Mouse (Mus musculus) lung, embryonic 14.5 days (tissue): ENCODE results near the gene Hormad2. TPM values are rescaled to one million over a fixed set of nuclear protein-coding genes. Genes with fewer than 3 reads are reported as not detected.

Source experiments
- ATAC-seq: fragments of 200-750 bp; cut with Nextera tagmentation; 2 replicates; pipeline ENCODE4 v1.8.0; 2017; ENCODE audit warnings: mild to moderate bottlenecking, moderate TSS enrichment, moderate library complexity; ENCODE audit not compliant: insufficient read depth
- DNase-seq: peaks from one replicate; pipeline ENCODE4 v3.0.0-alpha.2; 2015
- H3K27ac ChIP-seq: fragments of 300-500 bp; sonication (generic); 2 replicates; pipeline ENCODE4 v1.5.1; 2014; ENCODE audit warnings: low read depth, mild to moderate bottlenecking, moderate library complexity
- H3K27me3 ChIP-seq: fragments of 300-500 bp; sonication (generic); 2 replicates; pipeline ENCODE4 v1.6.1; 2014; ENCODE audit warnings: low read length, control low read depth; ENCODE audit not compliant: insufficient read depth
- H3K36me3 ChIP-seq: fragments of 300-500 bp; sonication (generic); 2 replicates; pipeline ENCODE4 v1.6.1; 2014; ENCODE audit warnings: control low read depth; ENCODE audit not compliant: insufficient read depth
- H3K4me1 ChIP-seq: fragments of 300-500 bp; sonication (generic); 2 replicates; pipeline ENCODE4 v1.6.1; 2014; ENCODE audit warnings: antibody characterized with exemption, control low read depth; ENCODE audit not compliant: insufficient read depth
- H3K4me2 ChIP-seq: fragments of 300-500 bp; sonication (generic); 2 replicates; pipeline ENCODE4 v1.6.1; 2014; ENCODE audit warnings: mild to moderate bottlenecking
- H3K4me3 ChIP-seq: fragments of 300-500 bp; sonication (generic); 2 replicates; pipeline ENCODE4 v1.5.1; 2014; ENCODE audit warnings: low read depth, low read length
- H3K9ac ChIP-seq: fragments of 300-500 bp; sonication (generic); 2 replicates; pipeline ENCODE4 v1.6.1; 2014
- H3K9me3 ChIP-seq: fragments of 300-500 bp; sonication (generic); 2 replicates; pipeline ENCODE4 v1.6.1; 2016; ENCODE audit warnings: low read depth, low read length, control low read depth
- CTCF ChIP-seq: IDR thresholded peaks from 2 replicates; pipeline ENCODE4 v1.5.1; 2016; ENCODE audit warnings: antibody characterized with exemption, low read depth
- WGBS: fragments of 180-500 bp; shearing (Covaris S2); extraction: QIAGEN DNeasy Blood & Tissue Kit; methylation state at CpG from one replicate; pipeline ENCODE4 v1.1.7; 2014; 5-methylcytosine and 5-hydroxymethylcytosine counted together
- polyA plus RNA-seq: library from polyadenylated mRNA; unstranded; fragments of >200 nt; fragmentation: Nextera tagmentation; extraction: Ambion mirVana; gene quantifications from 2 replicates; pipeline ENCODE4 v1.2.1, GENCODE M21; 2014

Hormad2 gene
- polyA plus RNA-seq, 1 experiment from 2014 or later: 0.09 TPM

- WGBS: 48% methylated on average over 7 of the region's 7 CpGs
- Histone ChIP-seq H3K27ac (no peak overlapping the region), H3K27me3 (no peaks in the 10 kb centered on the region), H3K4me2 (no peak overlapping the region), H3K9me3 (no peaks in the 10 kb centered on the region), H3K4me3 (no peak overlapping the region), H3K9ac (no peak overlapping the region), H3K4me1 (no peaks in the 10 kb centered on the region), H3K36me3 (no peaks in the 10 kb centered on the region)
- TF ChIP-seq CTCF: no peak
- DNase-seq (no peak), ATAC-seq (no peak)
These were observed 98.9 kb downstream of the Hormad2 start for GRCm38 (mm10) chr11:4342027-4342426.

GRCm38 (mm10) chr11:4340109-4340779 lies 100.7 kb downstream of the Hormad2 start:
- H3K9ac ChIP-seq: no peak overlapping the region
- no peak overlapping the region for H3K4me2 ChIP-seq
- ATAC-seq: no peak
- H3K27me3 ChIP-seq: no peaks in the 10 kb centered on the region
- H3K4me3 ChIP-seq: no peak overlapping the region
- H3K27ac ChIP-seq: no peak overlapping the region
- WGBS: 53% methylated on average over 9 of the region's 9 CpGs
- no peaks in the 10 kb centered on the region for H3K9me3 ChIP-seq
- peak; percentile 68 for DNase-seq
- H3K4me1 ChIP-seq: no peaks in the 10 kb centered on the region
- no peaks in the 10 kb centered on the region for H3K36me3 ChIP-seq
- TF ChIP-seq CTCF: no peak

GRCm38 (mm10) chr11:4339275-4339674 lies 101.6 kb downstream of the Hormad2 start:
- DNase-seq: no peak
- no peak for ATAC-seq
- Histone ChIP-seq H3K27ac (no peak overlapping the region), H3K27me3 (no peaks in the 10 kb centered on the region), H3K9me3 (no peaks in the 10 kb centered on the region), H3K4me3 (no peak overlapping the region), H3K36me3 (no peaks in the 10 kb centered on the region), H3K4me2 (no peak overlapping the region), H3K4me1 (no peaks in the 10 kb centered on the region), H3K9ac (no peak overlapping the region)
- WGBS: 90% methylated on average over 1 of the region's 1 CpGs
- TF ChIP-seq CTCF: no peak

GRCm38 (mm10) chr11:4336693-4337283 lies 104.1 kb downstream of the Hormad2 start:
- H3K9ac ChIP-seq: no peak overlapping the region
- no peaks in the 10 kb centered on the region for H3K9me3 ChIP-seq
- H3K27me3 ChIP-seq: no peaks in the 10 kb centered on the region
- H3K4me3 ChIP-seq: no peak overlapping the region
- no peak for ATAC-seq
- 77% methylated on average over 8 of the region's 8 CpGs for WGBS
- DNase-seq: no peak
- no peaks in the 10 kb centered on the region for H3K4me1 ChIP-seq
- H3K4me2 ChIP-seq: no peak overlapping the region
- no peak for TF ChIP-seq CTCF
- H3K27ac ChIP-seq: no peak overlapping the region
- no peaks in the 10 kb centered on the region for H3K36me3 ChIP-seq

GRCm38 (mm10) chr11:4335810-4336692 lies 104.9 kb downstream of the Hormad2 start:
- Histone ChIP-seq H3K36me3 (no peaks in the 10 kb centered on the region), H3K27me3 (no peaks in the 10 kb centered on the region), H3K4me1 (no peaks in the 10 kb centered on the region), H3K9ac (no peak overlapping the region), H3K4me3 (no peak overlapping the region), H3K27ac (no peak overlapping the region), H3K4me2 (no peak overlapping the region), H3K9me3 (no peaks in the 10 kb centered on the region)
- WGBS: 46% methylated on average over 10 of the region's 10 CpGs
- TF ChIP-seq CTCF: no peak
- ATAC-seq (no peak), DNase-seq (no peak)

- H3K4me1 ChIP-seq: no peaks in the 10 kb centered on the region
- H3K27ac ChIP-seq: no peak overlapping the region
- no peak overlapping the region for H3K4me2 ChIP-seq
- no peak overlapping the region for H3K9ac ChIP-seq
- no peak for TF ChIP-seq CTCF
- H3K36me3 ChIP-seq: no peaks in the 10 kb centered on the region
- no peaks in the 10 kb centered on the region for H3K9me3 ChIP-seq
- H3K27me3 ChIP-seq: no peaks in the 10 kb centered on the region
- no peak for ATAC-seq
- DNase-seq: no peak
- 88% methylated on average over 2 of the region's 2 CpGs for WGBS
- no peak overlapping the region for H3K4me3 ChIP-seq
These were observed 107.9 kb downstream of the Hormad2 start for GRCm38 (mm10) chr11:4332961-4333360.

- H3K36me3 ChIP-seq: no peaks in the 10 kb centered on the region
- H3K4me1 ChIP-seq: no peaks in the 10 kb centered on the region
- DNase-seq (no peak), ATAC-seq (no peak)
- 63% methylated on average over 3 of the region's 3 CpGs for WGBS
- no peak for TF ChIP-seq CTCF
- no peak overlapping the region for H3K4me3 ChIP-seq
- H3K4me2 ChIP-seq: no peak overlapping the region
- no peaks in the 10 kb centered on the region for H3K9me3 ChIP-seq
- no peak overlapping the region for H3K9ac ChIP-seq
- H3K27ac ChIP-seq: no peak overlapping the region
- peaks cover 4% of the 10 kb centered on the region; the same call in 1 of the 2 replicates for H3K27me3 ChIP-seq
These were observed 112.7 kb downstream of the Hormad2 start for GRCm38 (mm10) chr11:4328188-4328587.
